Mouse (Mus musculus) bone marrow macrophage, adult 2 months (primary cell): ENCODE results near the gene Fam78b.

Source experiments
- CTCF ChIP-seq: IDR thresholded peaks from 2 replicates; pipeline ENCODE4 v1.5.1; 2012; ENCODE audit warnings: low read depth, mild to moderate bottlenecking, low read length, moderate library complexity
- POLR2A ChIP-seq: IDR thresholded peaks from 2 replicates; pipeline ENCODE4 v1.6.1; 2012; ENCODE audit warnings: mild to moderate bottlenecking, low read depth, low read length, borderline replicate concordance

GRCm38 (mm10) chr1:166978611-166979010 lies 22.6 kb upstream of the Fam78b start:
- no peak for TF ChIP-seq CTCF
- TF ChIP-seq POLR2A, result no peak
